Mouse (Mus musculus) cerebellum, adult 9-11 months (tissue): ENCODE results near the gene Dync1li2.

Experiments
- DNase-seq: peaks from one replicate; pipeline ENCODE4 v3.0.0; 2022

The Dync1li2 gene

GRCm38 (mm10) chr8:104442299-104443124 lies at the start of gene Dync1li2:
Gene Dync1li2 (minus strand): TSS chr8:104443047.
- DNase-seq = peak; percentile 91

DNA sequence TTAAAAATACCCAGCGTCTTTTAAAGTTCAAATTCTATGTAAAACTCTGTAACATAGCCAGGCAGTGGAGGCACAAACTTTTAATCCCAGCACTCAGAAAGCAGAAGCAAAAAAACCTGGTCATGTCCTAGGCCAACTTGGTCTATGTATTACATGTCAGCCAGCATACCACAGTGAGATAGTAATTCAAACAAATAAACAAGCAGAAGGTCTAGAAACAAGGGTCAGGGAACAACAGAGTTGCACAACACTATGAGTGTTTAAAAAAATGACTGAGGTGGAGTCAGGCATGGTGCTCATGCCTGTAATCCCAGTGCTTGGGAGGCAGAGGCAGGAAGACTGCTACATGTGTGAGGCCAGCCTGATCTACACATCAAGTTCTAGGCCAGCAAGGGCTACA lies 36.2 kb upstream of the Dync1li2 start:
- DNase-seq = no peak

- DNase-seq = no peak
Measured at GRCm38 (mm10) chr8:104472465-104472864, 29.6 kb upstream of the Dync1li2 start.

DNA sequence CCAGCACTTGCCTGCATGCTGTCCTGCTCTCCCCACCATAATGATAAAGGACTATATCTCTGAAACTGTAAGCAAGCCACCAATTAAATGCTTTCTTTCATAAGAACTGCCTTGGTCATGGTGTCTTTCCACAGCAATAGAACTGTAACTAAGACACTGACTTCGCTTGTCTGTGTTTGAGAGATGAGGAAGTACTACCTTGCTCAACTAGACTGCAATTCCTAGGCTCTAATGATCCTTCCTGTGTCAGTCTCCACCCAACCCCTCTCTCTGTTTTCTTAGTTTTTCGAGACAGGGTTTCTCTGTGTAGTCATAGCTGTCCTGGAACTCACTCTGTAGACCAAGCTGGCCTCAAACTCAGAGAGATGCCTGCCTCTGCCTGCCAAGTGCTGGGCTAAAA lies 24.6 kb upstream of the Dync1li2 start:
- DNase-seq = no peak

GRCm38 (mm10) chr8:104452177-104452576 lies 9.3 kb upstream of the Dync1li2 start:
- no peak for DNase-seq

GRCm38 (mm10) chr8:104448796-104449195 lies 5.9 kb upstream of the Dync1li2 start:
- DNase-seq = no peak

DNA sequence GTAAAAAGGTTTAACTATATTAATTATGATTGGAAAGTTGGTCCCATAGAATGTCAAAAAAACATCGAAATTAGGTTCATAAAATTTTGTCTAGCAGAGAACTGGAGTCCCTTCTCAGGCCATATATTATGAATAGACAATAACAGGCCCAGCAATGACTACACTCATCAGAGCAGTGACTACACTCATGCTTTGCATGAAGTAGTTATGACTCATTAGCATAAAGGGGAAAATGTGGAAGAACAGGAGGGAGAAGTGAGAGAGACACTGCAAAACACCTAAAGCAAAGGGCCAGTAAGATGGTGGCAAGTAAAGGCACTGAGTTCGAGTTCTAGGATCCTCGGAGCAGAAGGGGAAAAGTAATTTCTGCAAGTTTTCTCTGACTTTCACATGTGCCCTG lies 3.2 kb upstream of the Dync1li2 start:
- DNase-seq = no peak

- no peak for DNase-seq
Measured at GRCm38 (mm10) chr8:104445248-104445647, 2.4 kb upstream of the Dync1li2 start.

DNA sequence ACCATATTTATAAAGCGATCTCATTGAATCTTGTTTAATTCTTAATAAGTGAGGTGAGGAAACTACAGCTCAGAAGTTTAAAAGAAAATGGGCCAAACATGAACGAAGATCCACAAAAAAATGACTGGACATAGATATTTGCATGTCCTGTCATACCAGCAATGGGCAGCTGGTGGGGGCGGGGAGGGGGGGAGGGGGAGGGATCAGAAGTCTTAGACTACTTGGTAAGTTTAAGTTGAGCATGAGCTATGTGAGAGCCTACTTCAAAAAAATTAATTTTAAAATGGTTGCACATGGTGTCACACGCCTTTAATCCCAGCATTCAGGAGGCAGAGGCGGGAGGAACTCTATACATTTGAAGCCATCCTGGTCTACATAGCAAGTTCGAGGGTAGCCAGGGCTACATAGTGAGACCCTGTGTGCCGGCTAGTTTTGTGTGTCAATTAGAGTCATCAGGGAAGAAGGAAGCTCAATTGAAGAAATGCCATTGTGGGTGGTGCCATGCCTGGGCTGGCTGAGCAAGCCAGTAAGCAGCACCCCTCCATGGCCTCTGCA lies 355 bp upstream of the Dync1li2 start:
- DNase-seq = peak; percentile 42

DNA sequence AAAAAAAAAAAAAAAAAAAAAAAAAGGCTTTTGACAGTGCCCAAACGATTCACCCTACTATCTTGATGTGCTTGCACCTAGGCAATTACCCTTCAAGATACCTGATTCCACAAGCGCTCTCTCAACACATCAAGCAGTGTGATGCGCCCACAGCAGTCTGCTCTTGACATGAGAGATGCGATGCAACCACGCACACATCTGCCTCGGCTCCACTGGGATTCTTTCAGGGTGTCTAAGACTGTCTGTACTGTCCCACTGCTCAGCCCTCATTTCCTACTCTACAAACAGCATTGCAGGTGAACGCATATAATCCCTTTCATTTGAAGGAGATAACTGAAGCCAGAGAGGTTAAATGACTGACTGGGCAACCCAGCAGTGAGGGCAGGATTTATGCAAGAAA lies 1.2 kb downstream of the Dync1li2 start:
- no peak for DNase-seq

DNA sequence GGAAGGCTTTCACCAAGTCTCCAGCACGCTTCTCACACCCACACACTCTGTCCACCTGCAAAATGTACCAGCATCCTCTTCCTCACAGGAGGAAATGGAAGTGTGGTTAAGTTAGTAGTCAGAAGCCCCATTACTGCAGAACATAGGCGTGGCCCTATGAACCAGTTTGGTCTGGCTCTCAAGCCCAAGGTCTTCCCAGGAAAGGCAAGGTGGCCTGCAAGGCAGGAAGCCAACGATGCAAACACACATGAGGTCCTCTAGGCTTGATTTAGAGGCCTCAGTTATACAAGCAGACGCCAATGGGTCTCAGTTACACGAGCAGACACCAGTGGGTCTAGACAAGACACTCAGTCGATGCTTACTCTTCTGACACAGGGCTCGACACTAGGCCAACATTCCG lies 3.4 kb downstream of the Dync1li2 start:
- no peak for DNase-seq

DNA sequence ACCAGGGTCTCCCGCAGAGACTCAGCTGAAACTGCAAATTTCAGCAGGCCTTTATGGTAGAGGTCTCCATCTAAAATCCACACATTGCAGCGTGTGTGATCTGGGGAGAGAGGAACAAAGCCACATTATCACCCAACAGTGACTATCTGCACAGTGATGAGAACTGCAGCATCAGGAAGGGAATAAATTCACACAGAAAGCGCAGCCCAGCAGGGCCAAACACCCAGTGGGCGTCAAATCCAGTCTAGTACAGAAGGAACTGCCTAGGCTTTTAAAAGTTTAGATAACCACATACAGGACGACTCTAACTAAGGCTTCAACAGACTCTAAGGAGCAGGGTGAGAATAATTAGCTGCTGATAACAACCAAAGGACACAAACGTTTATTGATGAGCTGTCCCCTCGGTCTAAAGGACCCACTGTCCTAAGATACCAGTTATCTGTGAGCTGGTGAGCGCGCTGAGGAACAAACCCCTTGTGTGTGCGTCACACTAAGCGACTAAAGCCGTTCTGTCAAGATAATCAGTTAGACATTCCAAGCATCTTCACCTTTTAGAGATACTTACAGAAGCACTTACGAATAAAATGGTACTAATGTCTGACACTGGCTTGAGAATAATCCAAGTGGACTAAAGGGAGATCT lies 5.2 kb downstream of the Dync1li2 start:
- no peak for DNase-seq

- DNase-seq = peak; percentile 39
Measured at GRCm38 (mm10) chr8:104436591-104436990, 6.3 kb downstream of the Dync1li2 start.

DNA sequence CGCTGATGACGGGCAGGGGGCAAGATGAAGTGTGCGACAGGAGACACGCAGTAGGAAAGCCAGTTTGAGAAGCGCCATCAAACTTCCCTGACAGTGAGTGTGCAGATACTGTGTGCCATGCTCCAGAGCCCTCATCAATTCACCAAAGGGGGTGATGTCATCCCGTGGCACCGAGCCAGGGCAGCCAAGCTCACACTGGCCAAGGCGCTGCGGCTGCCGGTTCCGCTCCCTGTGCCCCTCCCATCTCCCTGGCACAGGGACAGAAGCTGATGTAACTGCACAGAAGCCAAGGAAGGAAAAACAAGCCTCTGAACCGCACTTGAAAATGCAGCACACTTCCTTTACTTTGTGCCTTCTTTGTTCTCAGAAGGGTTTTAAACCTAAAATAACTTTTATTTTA lies 6.8 kb downstream of the Dync1li2 start:
- DNase-seq = peak; percentile 99

- DNase-seq = peak; percentile 57
Measured at GRCm38 (mm10) chr8:104434826-104435354, 8.0 kb downstream of the Dync1li2 start.

DNA sequence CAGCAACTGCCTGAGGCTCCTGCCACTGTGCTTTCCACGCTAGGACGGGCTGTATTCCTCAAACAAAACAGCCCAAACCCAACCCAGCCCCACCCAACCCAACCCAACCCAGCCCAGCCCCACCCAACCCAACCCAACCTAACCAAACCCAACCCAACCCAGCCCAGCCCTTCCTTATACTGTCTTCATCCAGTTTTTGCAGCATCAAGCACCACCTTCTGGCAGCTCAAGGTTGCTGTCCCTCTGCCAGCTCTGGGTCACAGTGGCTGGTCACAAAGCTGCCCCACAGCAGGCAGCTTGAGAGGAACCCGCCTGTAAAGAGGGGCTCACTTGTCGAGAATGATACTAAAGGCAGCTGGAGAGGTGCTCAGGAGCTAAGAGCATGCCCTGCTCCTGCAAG lies 8.6 kb downstream of the Dync1li2 start:
- DNase-seq = peak; percentile 64

GRCm38 (mm10) chr8:104433191-104433842 lies 9.5 kb downstream of the Dync1li2 start:
- no peak for DNase-seq

GRCm38 (mm10) chr8:104432656-104433055 lies 10.2 kb downstream of the Dync1li2 start:
- no peak for DNase-seq

DNA sequence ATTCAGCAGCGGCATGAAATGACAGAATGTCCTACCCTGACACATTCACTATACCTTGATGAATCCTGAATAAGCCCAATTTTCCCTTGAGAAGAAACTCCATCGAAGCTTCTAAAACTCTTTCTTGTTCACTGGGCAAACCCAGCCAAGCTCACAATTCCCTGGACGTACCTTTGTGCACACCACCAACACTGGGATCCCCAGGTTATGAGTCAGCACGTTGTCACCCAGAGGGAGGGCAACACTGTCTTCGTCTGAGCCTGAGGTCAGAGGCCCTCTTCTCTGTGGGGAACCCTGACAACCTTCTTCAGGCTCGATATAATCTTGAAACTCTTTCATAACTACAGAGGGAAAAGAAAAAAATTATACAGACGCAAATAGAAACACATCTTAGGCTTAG lies 12.6 kb downstream of the Dync1li2 start:
- no peak for DNase-seq

GRCm38 (mm10) chr8:104427703-104428102 lies 15.1 kb downstream of the Dync1li2 start:
- DNase-seq = no peak

GRCm38 (mm10) chr8:104422313-104422712 lies 20.5 kb downstream of the Dync1li2 start:
- DNase-seq = no peak

- no peak for DNase-seq
Measured at GRCm38 (mm10) chr8:104416022-104416421, 26.8 kb downstream of the Dync1li2 start.

- no peak for DNase-seq
Measured at GRCm38 (mm10) chr8:104414204-104414603, 28.6 kb downstream of the Dync1li2 start.
